Mouse (Mus musculus) heart, embryonic 11.5 days (tissue): ENCODE measurements at regions not wholly inside any gene's neighbourhood (a gene's known extent, or its start where the extent isn't known, plus 50 kb on each side); places are given as distances from the start of the nearest gene placed in this dataset.

Experiments used
- ATAC-seq: fragments of 200-750 bp; cut with Nextera tagmentation; replicated peaks from 2 replicates; pipeline ENCODE4 v1.8.0; 2017; ENCODE audit warnings: moderate library complexity; ENCODE audit not compliant: insufficient number of reproducible peaks, low FRiP score, low TSS enrichment
- H3K27ac ChIP-seq: fragments of 300-500 bp; sonication (generic); 2 replicates; pipeline ENCODE4 v1.5.1; 2014; ENCODE audit warnings: mild to moderate bottlenecking, low read depth, low read length
- H3K27me3 ChIP-seq: fragments of 300-500 bp; sonication (generic); 2 replicates; pipeline ENCODE4 v1.6.1; 2014; ENCODE audit warnings: mild to moderate bottlenecking, low read length, mixed read lengths; ENCODE audit not compliant: control insufficient read depth, insufficient read depth
- H3K36me3 ChIP-seq: fragments of 300-500 bp; sonication (generic); 2 replicates; pipeline ENCODE4 v1.6.1; 2014; ENCODE audit warnings: mild to moderate bottlenecking, low read length, moderate library complexity, mixed read lengths; ENCODE audit not compliant: control insufficient read depth, insufficient read depth
- H3K4me1 ChIP-seq: fragments of 300-500 bp; sonication (generic); 2 replicates; pipeline ENCODE4 v1.6.1; 2014; ENCODE audit warnings: low read length; ENCODE audit not compliant: control insufficient read depth, insufficient read depth
- H3K4me2 ChIP-seq: fragments of 300-500 bp; sonication (generic); 2 replicates; pipeline ENCODE4 v1.6.1; 2014; ENCODE audit warnings: mild to moderate bottlenecking, moderate library complexity
- H3K4me3 ChIP-seq: fragments of 300-500 bp; sonication (generic); 2 replicates; pipeline ENCODE4 v1.5.1; 2014; ENCODE audit warnings: low read depth, low read length
- H3K9ac ChIP-seq: fragments of 300-500 bp; sonication (generic); 2 replicates; pipeline ENCODE4 v1.6.1; 2014; ENCODE audit warnings: mild to moderate bottlenecking, low read depth, low read length, moderate library complexity
- H3K9me3 ChIP-seq: fragments of 300-500 bp; sonication (generic); replicated peaks from 2 replicates; pipeline ENCODE4 v1.6.1; 2016; ENCODE audit warnings: low read length; ENCODE audit not compliant: control insufficient read depth
- WGBS: fragments of 180-500 bp; shearing (Covaris S2); extraction: QIAGEN DNeasy Blood & Tissue Kit; methylation state at CpG from one replicate; pipeline ENCODE4 v1.1.7; 2014; ENCODE audit not compliant: insufficient replicate concordance; 5-methylcytosine and 5-hydroxymethylcytosine counted together

- Histone ChIP-seq H3K9ac (no peak overlapping the region; the same call in 1 of the 2 replicates), H3K27ac (0 out of 2 replicates have a peak overlapping the region, but pooled peaks have one; percentile 22), H3K9me3 (no peaks in the 10 kb centered on the region), H3K4me3 (peak overlapping the region; percentile 40), H3K27me3 (peaks cover 54% of the 10 kb centered on the region), H3K4me1 (peaks cover 18% of the 10 kb centered on the region), H3K4me2 (peak overlapping the region; percentile 75), H3K36me3 (no peaks in the 10 kb centered on the region)
- WGBS, result 1% methylated on average over 36 of the region's 36 CpGs
- peak; percentile 47; the same call in 1 of the 2 replicates for ATAC-seq
Measured at GRCm38 (mm10) chr5:37893639-37894550, 69.5 kb upstream of the Msx1 start.

GRCm38 (mm10) chr5:37890641-37891040 is 66.3 kb upstream of the Msx1 start:
- Histone ChIP-seq H3K9me3 (no peaks in the 10 kb centered on the region), H3K4me1 (peaks cover 16% of the 10 kb centered on the region), H3K36me3 (no peaks in the 10 kb centered on the region), H3K4me3 (no peak overlapping the region), H3K27me3 (peaks cover 45% of the 10 kb centered on the region), H3K4me2 (no peak overlapping the region), H3K9ac (no peak overlapping the region), H3K27ac (no peak overlapping the region)
- 52% methylated on average over 11 of the region's 11 CpGs for WGBS
- no peak for ATAC-seq

- Histone ChIP-seq H3K4me3 (no peak overlapping the region), H3K9me3 (no peaks in the 10 kb centered on the region), H3K4me1 (no peaks in the 10 kb centered on the region), H3K36me3 (no peaks in the 10 kb centered on the region), H3K27ac (no peak overlapping the region), H3K9ac (no peak overlapping the region), H3K4me2 (no peak overlapping the region), H3K27me3 (no peaks in the 10 kb centered on the region; the same call in 1 of the 2 replicates)
- ATAC-seq, result no peak
- WGBS, result 69% methylated on average over 2 of the region's 2 CpGs
Measured at GRCm38 (mm10) chr5:37879668-37880380, 55.4 kb upstream of the Msx1 start.

GRCm38 (mm10) chr5:37876240-37876639 is 51.9 kb upstream of the Msx1 start:
- no peak for ATAC-seq
- Histone ChIP-seq H3K4me2 (no peak overlapping the region), H3K9ac (no peak overlapping the region), H3K27me3 (no peaks in the 10 kb centered on the region), H3K4me1 (no peaks in the 10 kb centered on the region), H3K27ac (no peak overlapping the region), H3K4me3 (no peak overlapping the region), H3K9me3 (no peaks in the 10 kb centered on the region), H3K36me3 (no peaks in the 10 kb centered on the region)
- WGBS, result 46% methylated on average over 4 of the region's 4 CpGs

GRCm38 (mm10) chr5:37875452-37875851 is 51.1 kb upstream of the Msx1 start:
- no peaks in the 10 kb centered on the region for H3K9me3 ChIP-seq
- H3K4me3 ChIP-seq, result no peak overlapping the region
- WGBS, result 85% methylated on average over 13 of the region's 13 CpGs
- no peaks in the 10 kb centered on the region for H3K27me3 ChIP-seq
- no peaks in the 10 kb centered on the region for H3K4me1 ChIP-seq
- no peak overlapping the region for H3K4me2 ChIP-seq
- H3K36me3 ChIP-seq, result no peaks in the 10 kb centered on the region
- no peak overlapping the region for H3K27ac ChIP-seq
- H3K9ac ChIP-seq, result no peak overlapping the region
- ATAC-seq, result no peak

- Histone ChIP-seq H3K36me3 (no peaks in the 10 kb centered on the region), H3K4me1 (no peaks in the 10 kb centered on the region), H3K4me2 (no peak overlapping the region), H3K9me3 (no peaks in the 10 kb centered on the region), H3K27ac (no peak overlapping the region), H3K9ac (no peak overlapping the region), H3K27me3 (no peaks in the 10 kb centered on the region), H3K4me3 (no peak overlapping the region)
- ATAC-seq, result no peak
- WGBS, result 84% methylated on average over 6 of the region's 6 CpGs
Measured at GRCm38 (mm10) chr5:37874784-37875281, 50.5 kb upstream of the Msx1 start.
